Mouse (Mus musculus) left cerebral cortex, postnatal 14 days (tissue): Measurements from ENCODE around the gene Gipc1. TPM values are rescaled to one million over a fixed set of nuclear protein-coding genes. Genes with fewer than 3 reads are reported as not detected.

ENCODE experiments used
- DNase-seq, 2 experiments: peaks; one replicate each; pipeline ENCODE4 v3.0.0; 2021 to 2022; ENCODE audit warnings: low spot score in 2 of 2, mixed read lengths in 1 of 2
- intact Hi-C: fragments of 180-260 bp; cut with DNase I; formaldehyde crosslinking; loops from one replicate; pipeline ENCODE4 v1.15.1; 2025
- long read RNA-seq, 2 experiments: library from polyadenylated mRNA; stranded (forward); transcript quantifications; one replicate each; pipeline ENCODE4 v2.0.0; 2021
- total RNA-seq, 2 experiments: library from RNA; stranded (reverse); gene quantifications; 2 replicates each; pipeline ENCODE4 v1.2.3; 2021

Gipc1 gene
- total RNA-seq, result 100 to 1,000 TPM; 104 to 109 TPM
- long read RNA-seq, experiment 1, transcript Gipc1-201 (7 exons, 1,522 nt), result major isoform, 201 of 273 reads
- long read RNA-seq, experiment 1, partial matches to known transcripts, result 59 of 273 reads
- long read RNA-seq, experiment 1, other reads (novel, unspliced or antisense), result 13 of 273 reads
- long read RNA-seq, experiment 2, transcript Gipc1-201 (7 exons, 1,522 nt), result major isoform, 203 of 274 reads
- long read RNA-seq, experiment 2, partial matches to known transcripts, result 47 of 274 reads
- long read RNA-seq, experiment 2, other reads (novel, unspliced or antisense), result 24 of 274 reads

DNA sequence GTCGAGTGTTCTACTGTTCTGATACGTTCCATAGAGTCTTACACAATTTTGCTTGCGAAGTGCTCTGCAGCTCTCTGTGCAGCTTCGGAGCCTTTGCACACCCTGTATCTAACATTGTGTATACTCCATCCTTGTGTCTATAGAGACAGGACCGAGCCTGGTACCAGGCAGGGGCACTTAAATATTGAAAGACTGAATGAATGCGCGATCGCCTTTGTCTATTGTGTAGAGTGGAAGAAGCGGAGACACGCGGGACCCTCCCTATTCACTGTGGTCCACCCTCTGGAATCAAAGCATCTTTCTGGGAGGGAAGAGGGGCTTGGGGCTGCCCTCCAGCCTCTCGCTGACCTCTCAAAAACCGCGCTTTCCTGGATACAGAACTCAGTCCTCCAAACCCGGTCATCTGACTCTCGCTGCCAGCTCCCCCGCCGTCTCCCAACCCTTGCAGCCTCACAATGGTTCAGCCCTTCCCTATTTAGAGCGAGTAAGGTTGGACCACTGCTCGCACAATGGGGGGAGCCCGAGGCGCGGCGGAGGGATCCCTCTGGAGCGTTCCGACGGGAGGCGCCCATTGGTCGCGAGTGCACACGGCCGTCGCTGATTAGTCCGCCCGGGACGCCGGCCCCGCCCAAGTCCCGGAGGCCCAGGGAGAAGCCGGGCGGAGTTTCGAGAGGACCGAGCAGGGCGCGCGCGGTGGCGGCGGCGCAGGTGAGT lies at the start of gene Gipc1:
Gipc1 (plus strand) TSS at position 648 of the 714 bp plus-strand sequence.
- DNase-seq, result peak; percentile 96 to 98

DNA sequence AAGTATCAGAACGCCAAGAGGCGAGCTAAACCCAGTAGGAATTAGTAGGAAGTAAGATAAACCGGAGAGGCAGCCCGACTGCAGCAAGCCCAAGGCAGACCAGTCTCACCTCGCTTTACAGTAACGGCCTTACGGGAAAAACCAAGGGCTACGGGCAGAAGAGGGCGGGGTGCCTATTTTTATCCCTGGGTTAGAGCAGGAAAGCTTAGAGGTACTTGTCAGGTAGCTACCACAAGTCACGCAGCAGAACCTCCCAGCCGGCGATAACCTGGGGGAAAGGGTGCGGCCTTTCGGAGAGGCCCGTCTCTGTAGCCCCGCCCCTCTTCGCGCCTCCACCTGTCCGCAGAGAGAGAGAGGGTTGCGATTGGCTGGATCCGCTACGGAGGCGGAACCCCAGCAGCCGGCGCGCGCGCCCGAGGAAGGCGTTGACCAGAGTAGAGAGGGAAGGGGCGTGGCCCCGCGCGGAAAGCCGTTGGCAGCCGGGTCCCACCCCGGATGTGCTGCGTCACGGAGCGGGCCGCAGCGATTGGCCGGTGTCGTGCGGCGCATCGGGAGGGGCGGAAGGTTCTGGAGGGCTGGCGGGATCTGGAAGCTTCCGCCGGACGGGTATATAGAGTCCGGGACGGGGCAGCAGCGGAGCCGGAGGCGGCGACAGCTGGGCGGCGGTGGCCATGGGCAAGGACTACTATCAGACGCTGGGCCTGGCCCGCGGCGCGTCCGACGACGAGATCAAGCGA lies 44.6 kb upstream of the Gipc1 start, which contains the start of the genes Tecr and Dnajb1:
Tecr (minus strand) TSS at position 311 of the 737 bp plus-strand sequence.
Dnajb1 (plus strand) TSS at position 533 of the 737 bp plus-strand sequence.
- DNase-seq, result peak; percentile 99
- intact Hi-C loops, result no loop called here

More for the DNA sequence above, at the start of gene Gipc1:
- intact Hi-C loops, result no loop called here

DNA sequence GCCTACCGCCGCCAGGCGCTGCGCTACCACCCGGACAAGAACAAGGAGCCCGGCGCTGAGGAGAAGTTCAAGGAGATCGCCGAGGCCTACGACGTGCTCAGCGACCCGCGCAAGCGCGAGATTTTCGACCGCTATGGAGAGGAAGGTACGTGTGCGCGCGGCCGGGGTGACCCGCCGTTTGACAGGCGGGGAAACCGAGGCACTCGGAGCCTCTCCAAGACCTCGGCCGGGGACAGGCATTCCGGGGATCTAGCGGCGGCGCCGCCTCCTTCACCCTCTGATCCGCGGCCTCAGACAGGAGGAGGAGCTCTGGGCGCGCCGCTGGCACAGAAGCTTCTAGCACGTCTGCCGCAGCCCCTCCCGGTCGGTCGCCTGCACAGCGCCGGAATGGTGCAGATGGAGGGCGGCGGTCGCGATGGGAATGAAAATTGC lies 44.1 kb upstream of the Gipc1 start:
- peak; percentile 76 to 78 for DNase-seq
- intact Hi-C loops, result no loop called here

DNA sequence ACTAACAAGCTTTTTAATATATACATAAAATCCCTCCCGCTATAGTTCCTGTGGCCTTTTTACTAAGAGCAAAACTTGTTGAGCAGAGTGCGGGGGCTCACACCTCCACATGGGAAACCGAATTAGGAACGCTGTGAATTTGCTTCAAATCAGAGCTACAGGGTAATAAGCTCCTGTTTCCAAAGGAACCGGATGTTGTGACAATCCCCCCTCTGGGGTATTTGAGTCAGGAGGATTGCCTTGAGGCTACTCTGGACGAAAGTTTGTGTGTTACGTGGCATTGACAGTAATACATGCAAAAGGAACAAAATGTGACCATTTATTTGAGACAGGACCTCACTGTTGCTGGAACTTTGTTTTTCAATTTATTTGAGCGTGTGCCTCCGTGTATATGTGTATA lies 43.4 kb upstream of the Gipc1 start:
- DNase-seq, result no peak
- intact Hi-C loops, result no loop called here

DNA sequence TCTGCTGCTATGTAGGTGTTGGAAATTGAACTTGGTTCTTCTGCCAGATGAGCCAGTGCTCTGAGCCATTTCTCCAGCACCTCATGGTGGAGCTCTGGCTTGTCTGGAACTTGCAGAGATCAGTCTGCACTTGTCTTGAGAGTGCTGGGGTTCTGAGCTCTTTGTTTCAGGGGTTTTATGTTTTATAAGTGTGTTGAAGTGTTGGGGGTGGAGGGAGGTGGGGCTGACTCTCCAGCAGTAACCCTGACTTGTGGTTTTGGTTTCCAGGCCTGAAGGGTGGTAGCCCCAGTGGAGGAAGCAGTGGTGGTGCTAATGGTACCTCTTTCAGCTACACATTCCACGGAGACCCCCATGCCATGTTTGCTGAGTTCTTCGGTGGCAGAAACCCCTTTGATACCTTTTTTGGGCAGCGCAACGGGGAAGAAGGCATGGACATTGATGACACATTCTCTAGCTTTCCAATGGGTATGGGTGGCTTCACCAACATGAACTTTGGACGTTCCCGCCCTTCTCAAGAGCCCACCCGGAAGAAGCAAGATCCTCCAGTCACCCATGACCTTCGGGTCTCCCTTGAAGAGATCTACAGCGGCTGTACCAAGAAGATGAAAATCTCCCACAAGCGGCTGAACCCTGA lies 42.8 kb upstream of the Gipc1 start:
- intact Hi-C loops, result no loop called here

DNA sequence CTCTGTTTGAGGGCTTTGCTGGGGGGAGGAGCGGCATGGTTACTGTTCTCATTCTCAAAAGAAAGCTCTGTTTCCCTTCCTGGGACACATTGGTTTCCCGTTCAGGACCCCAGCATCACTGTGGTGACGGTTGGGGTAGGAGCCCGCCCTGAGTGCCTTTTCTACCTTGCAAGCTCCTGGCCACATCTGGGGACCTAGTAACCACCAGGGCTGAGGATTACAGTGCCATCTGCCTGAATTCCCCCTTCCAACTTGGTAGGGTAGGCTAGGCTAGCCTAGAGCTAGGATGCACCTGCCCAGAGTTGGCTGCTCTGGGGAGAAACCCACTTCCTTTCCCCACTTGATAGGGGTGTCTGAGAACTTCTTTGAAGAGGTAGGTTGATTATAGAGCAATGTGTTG lies 40.6 kb upstream of the Gipc1 start:
- intact Hi-C loops, result no loop called here
- no peak for DNase-seq

More for the DNA sequence above, 42.8 kb upstream of the Gipc1 start:
- no peak for DNase-seq

DNA sequence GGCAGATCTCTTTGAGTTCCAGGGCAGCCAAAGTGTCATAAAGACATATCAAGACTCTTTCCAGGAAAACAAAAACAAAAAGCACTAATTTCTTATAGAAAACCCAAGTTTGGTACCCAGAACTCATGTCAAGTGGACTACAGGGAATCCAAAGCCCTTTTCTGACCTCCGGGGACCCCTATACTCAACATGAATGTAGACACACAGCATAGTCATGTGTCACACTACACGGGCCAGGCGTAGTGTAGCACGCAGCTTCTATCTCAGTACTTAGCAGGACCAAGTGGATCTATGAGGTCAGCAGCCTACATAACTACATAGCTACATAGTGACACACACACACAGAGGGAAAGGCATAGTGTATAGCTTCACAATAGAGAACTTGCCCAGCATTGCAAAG lies 38.8 kb upstream of the Gipc1 start:
- intact Hi-C loops, result no loop called here
- DNase-seq, result no peak

DNA sequence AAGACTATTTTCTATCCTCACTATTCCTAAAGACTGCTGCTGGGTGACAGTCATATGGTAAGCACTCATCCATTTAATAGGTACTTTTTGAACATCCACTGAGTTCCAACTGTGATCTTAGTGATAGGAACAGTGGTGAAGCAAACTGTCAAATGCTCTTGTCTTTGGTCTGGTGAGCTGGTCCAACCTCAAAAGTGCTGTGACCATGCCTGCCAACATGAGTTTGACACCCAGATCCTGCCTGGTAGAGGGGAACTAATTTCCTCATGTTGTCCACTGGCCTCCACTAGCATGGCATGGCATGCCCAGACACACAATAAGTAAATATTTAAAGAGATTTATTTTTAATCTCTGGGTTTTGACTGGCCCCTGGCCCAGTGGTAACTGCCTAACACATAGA lies 35.9 kb upstream of the Gipc1 start:
- DNase-seq, result no peak
- intact Hi-C loops, result no loop called here

DNA sequence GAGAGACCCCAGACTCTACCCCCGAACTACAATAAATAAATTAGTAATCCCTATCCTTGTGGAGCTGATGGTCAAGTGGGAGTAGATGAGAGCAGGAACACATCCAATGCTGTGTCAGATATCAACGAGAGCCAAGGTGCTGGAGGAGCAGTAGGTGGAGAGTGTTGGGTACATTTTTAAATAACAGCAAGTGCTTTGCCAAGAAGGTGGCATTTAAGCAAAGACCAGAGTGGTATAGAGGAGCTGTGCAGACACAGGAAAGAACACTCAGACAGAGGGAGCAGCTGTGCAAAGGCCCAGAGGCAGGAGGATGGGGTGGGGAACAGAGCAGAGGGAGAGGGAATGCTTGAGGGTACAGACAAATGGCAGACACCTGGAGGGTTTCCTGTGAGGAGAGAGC lies 35.4 kb upstream of the Gipc1 start:
- intact Hi-C loops, result no loop called here
- no peak for DNase-seq

DNA sequence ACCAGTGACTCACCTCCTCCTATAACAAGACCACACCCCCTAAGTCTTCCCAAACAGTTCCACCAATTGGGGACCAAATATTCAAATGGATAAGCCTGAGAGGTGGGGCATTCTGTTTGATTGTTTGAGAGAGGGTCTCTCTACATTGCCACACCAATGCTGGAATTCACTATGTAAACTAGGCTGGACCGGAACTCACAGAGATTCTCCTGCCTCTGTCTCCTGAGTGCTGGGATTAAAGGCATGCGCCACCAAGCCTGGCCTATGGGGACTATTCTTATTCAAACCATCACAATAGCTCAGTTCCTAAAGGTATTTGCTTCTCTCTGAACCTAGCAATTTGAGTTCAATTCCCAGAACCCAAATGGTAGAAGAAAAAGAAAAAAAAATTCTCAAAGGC lies 33.9 kb upstream of the Gipc1 start:
- intact Hi-C loops, result no loop called here
- DNase-seq, result no peak

DNA sequence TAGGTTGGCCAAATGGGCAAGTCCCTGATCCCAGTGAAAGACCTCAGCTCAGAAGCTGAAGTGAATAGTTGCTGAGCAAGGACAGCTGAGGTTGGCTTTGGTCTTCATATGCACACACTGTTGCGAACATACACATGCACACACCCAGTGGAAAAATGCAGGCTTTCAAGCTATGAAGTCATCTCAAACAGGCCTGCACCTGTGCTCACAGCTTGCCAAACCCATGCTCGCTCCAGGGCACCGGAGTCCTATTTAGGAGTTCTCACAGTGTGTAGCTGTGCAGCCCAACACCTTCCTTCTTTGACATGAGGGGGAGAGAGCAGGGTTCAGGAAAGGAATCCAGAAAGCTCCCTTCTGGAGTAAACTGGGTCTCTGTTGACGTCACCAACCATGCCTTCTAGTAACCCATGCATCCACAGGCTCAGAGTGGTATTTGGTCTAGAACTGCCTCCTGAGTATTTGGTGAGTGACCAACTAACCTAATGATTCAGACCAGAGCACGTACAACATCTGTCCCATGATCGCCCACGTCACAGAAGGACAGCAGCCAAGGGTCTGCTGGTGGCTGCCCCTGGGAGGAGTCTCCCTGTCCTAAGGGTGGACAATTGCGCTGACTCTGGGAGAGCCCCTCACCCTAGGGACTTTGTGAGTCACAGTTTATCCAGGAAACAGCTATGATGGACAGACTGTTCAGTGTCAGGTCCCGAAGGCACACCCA lies 32.8 kb upstream of the Gipc1 start:
- no peak for DNase-seq
- intact Hi-C loops, result no loop called here

DNA sequence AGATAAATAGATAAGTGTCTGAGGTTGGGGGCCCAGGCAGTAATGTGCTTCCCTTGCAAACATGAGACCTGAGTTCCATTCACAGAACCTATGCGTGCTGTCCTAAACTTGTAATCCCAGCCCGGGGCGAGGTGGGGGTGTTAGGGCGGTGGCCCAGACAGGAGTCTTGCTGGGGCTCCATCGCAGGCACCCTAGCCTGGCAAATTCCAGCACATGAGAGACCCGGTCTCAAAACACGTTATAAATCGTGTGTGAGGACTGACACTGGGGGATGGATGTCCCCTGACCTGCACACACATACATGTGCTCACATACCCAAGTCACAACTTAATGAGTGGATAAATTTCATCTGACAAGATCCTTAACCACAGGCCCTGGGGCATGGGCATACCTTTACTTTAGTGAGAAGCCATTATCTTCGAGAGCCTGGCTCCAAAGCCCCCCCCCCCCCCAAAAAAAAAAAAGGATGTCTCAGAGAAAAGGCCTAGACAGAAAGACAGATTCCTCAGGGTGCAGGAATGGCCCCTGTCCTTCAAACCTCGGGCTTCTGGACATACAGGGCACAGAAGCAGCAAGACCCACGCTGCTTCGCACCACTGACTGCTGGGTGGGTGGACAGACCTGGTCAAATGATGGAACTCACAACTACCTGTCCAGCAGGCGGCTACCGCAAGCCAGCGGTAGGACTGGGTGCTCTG lies 30.6 kb upstream of the Gipc1 start:
- intact Hi-C loops, result no loop called here
- DNase-seq, result no peak

DNA sequence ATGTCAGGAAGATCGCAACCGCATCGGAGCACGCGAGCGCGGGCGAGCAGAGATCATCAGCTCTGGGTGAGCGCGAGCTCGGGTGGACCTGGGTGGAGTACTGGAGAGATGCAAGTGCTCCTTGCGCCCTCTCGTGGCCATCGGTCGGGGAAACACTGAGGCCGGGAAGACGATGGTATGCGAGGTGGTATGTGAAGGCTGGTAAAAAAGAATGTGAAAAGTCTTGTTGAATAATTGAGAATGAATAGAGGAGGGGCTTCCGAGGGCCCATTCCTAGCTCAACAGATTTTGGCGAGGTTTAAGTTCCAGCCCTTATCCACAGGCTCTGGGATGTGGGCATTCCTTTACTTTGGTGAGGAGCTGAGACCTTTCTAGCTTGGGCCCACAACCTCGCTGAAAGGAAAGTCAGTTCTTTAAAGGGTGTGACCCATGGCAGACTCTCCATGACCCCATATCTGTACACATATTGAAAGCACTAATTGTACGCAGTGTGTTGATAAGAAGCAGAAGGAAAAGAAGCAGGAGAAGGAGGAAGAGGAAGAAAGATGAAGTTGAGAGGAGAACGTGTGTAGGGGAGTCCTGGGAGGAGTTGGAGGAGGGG lies 30.0 kb upstream of the Gipc1 start:
- peak; percentile 93 to 95 for DNase-seq
- intact Hi-C loops, result no loop called here

DNA sequence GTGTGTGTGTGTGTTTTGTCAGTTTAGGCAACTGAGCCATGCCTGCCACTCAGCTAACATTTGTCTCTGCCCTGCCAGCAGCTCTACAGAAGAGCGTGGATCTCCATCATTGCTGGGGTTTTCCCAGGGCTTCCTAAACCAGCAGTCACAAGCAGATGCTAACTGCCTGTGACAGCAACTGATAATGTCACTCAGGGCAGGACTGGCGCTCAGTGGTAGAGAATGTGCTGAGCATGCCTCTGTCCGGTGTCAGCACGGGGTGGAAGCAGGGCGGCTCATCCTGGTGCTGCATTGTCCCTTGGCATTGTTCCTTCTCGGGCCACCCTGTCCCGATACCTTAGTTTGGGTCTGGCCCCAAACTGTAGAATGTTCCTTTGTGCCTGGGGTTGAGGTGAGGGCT lies 28.9 kb upstream of the Gipc1 start:
- DNase-seq, result no peak
- intact Hi-C loops, result no loop called here

DNA sequence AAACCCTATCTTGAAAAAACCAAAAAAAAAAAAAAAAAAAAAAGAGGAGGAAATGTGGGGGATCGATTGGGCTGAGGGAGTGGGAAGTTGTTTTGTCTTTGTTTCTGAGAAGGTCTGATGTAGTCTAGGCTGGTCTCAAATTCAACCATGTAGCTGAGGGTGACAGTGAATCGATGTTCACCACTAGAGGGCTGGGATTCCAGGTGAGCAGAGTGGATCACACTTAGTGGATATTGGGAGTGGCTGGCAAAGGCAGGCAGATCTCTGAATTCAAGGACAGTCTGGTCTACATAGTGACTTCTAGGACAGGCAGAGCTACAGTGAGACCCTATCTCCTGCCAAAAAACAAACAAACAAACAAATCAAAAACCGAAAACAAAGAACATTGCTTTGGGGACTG lies 27.7 kb upstream of the Gipc1 start:
- intact Hi-C loops, result no loop called here
- peak in 1 of 2 experiments; percentile 46 for DNase-seq

DNA sequence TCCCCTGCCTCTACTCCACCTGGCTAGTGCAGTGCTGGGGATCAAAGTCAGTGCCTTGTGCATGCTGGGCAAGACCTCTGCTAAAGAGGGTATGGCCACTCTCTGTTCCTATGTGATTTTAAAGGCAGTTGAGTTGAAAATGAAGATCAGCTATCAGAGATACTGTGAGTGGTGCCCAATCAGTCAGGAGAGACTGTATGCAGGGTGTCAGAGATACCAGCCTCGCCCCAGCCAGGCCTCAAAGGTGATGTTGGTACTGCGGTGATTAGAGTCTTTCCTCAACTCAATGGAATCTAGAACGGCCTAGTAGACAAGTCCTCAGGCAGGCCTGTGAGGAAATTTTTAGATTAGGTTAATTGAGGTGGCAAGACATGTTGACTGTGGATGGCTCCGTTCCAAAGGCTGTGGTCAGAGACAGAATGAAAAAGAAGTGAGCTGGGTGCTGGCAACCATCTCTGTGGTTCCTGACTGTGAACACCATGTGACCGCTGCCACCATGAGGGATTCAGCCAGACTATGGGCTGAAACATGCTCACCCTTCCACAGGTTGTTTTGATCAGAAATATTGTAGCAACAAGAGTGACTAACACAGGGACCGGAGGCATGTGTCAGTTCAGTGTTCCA lies 26.7 kb upstream of the Gipc1 start:
- intact Hi-C loops, result no loop called here
- no peak for DNase-seq

DNA sequence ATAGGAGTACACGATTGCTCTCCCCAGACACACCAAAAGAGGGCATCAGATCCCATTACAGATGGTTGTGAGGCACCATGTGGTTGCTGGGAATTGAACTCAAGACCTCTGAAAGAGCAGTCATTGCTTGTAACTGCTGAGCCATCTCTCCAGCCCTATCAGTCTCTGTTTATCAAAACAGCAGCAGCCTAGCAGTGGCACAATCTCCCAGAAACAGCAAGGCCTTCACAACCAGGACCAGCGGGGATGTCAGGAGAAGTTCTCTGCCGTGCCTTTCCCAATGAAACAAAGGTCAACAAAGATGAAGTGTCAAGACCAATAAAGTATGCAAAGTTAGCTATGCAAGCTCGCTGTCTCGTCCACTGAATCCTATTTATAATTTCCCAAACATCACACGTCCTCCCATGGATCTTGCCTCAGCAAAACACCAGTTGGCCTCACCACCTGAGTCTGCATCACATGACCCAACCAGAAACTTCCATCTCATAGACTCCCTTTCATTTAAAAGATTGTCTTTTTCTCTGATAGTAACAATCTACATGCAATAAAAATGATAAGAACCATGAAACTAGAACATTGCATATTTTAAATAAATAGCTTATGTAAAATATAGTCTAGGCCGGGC lies 20.3 kb upstream of the Gipc1 start:
- no peak for DNase-seq
- intact Hi-C loops, result no loop called here
